Mouse (Mus musculus) midbrain, postnatal 0 days (tissue): ENCODE data around the gene Rps6kb2. TPM values are rescaled to one million over a fixed set of nuclear protein-coding genes. Genes with fewer than 3 reads are reported as not detected.

Experiments
- ATAC-seq: fragments of 200-750 bp; cut with Nextera tagmentation; 2 replicates; pipeline ENCODE4 v1.8.0; 2017; ENCODE audit warnings: moderate number of reproducible peaks, mild to moderate bottlenecking, moderate TSS enrichment, moderate library complexity; ENCODE audit not compliant: low FRiP score
- DNase-seq: peaks from one replicate; pipeline ENCODE4 v3.0.0-alpha.2; 2015; ENCODE audit warnings: low spot score
- H3K27ac ChIP-seq: fragments of 300-500 bp; sonication (generic); 2 replicates; pipeline ENCODE4 v1.5.1; 2014; ENCODE audit warnings: low read depth, mild to moderate bottlenecking, low read length, mixed read lengths
- H3K27me3 ChIP-seq: fragments of 300-500 bp; sonication (generic); 2 replicates; pipeline ENCODE4 v1.6.1; 2014; ENCODE audit warnings: low read length, control low read depth, mixed read lengths; ENCODE audit not compliant: insufficient read depth
- H3K36me3 ChIP-seq: fragments of 300-500 bp; sonication (generic); 2 replicates; pipeline ENCODE4 v1.6.1; 2014; ENCODE audit warnings: low read length, control low read depth, mixed read lengths; ENCODE audit not compliant: insufficient read depth
- H3K4me1 ChIP-seq: fragments of 300-500 bp; sonication (generic); 2 replicates; pipeline ENCODE4 v1.6.1; 2014; ENCODE audit warnings: mild to moderate bottlenecking, control low read depth, antibody characterized with exemption, low read length, mixed read lengths; ENCODE audit not compliant: insufficient read depth
- H3K4me2 ChIP-seq: fragments of 300-500 bp; sonication (generic); 2 replicates; pipeline ENCODE4 v1.6.1; 2014; ENCODE audit warnings: low read depth, mild to moderate bottlenecking, low read length, mixed read lengths; ENCODE audit not compliant: poor library complexity, severe bottlenecking
- H3K4me3 ChIP-seq: fragments of 300-500 bp; sonication (generic); 2 replicates; pipeline ENCODE4 v1.5.1; 2014; ENCODE audit warnings: low read depth, mild to moderate bottlenecking, low read length, moderate library complexity
- H3K9ac ChIP-seq: fragments of 300-500 bp; sonication (generic); replicated peaks from 2 replicates; pipeline ENCODE4 v1.6.1; 2014; ENCODE audit warnings: mild to moderate bottlenecking, low read length, moderate library complexity, mixed read lengths; ENCODE audit not compliant: poor library complexity, severe bottlenecking
- H3K9me3 ChIP-seq: fragments of 300-500 bp; sonication (generic); 2 replicates; pipeline ENCODE4 v1.6.1; 2016; ENCODE audit warnings: low read length, control low read depth
- CTCF ChIP-seq: IDR thresholded peaks from 2 replicates; pipeline ENCODE4 v1.5.1; 2016; ENCODE audit warnings: antibody characterized with exemption, mild to moderate bottlenecking
- WGBS: fragments of 180-500 bp; shearing (Covaris S2); extraction: QIAGEN DNeasy Blood & Tissue Kit; methylation state at CpG from one replicate; pipeline ENCODE4 v1.1.7; 2014; 5-methylcytosine and 5-hydroxymethylcytosine counted together
- polyA plus RNA-seq: library from polyadenylated mRNA; unstranded; fragments of >200 nt; fragmentation: Nextera tagmentation; extraction: Ambion mirVana; gene quantifications from 2 replicates; pipeline ENCODE4 v1.2.1, GENCODE M21; 2015
- total RNA-seq: library from RNA; depleted of rRNA; stranded (reverse); fragments of >200 nt; gene quantifications from 2 replicates; pipeline ENCODE4 v1.2.3, GENCODE M21; 2014

Gene Rps6kb2
- total and polyA plus RNA-seq, 2 experiments from 2014 or later, result 23.5 to 62.8 TPM

DNA sequence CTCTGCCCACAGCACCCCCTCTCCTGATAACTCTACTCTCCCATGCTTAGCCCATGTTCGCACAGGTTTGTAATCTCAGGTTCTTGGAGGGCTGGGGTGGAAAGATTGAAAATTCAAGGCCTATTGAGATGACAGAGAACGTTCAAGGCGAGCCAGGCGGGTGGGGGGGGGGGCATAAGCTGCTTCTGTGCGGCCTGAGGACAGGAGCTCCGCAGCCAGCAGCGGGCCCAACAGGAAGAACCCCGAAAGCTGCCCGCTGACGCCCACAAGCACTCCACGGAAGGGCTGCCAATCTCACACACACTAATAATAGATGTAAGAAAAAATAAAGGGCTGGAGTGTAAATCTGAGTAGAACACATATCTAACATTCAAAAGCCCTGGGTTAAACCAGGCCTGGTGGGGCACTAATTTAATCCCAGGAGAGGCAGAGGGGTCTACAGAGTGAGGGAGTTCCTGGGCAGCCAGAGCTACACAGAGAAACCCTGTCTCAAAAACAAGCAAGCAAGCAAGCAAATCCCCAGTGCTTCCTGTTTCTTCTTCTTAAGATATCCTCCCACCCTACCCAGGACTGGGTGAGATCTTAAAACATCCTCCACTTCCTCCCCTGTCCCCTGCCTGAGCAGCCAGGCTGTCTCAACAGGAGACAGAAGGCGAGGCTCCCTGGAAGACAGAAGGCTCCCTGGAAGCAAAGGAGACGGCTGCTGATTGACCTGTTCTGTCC, 40.6 kb upstream of the Rps6kb2 start:
- Histone ChIP-seq H3K36me3 (peaks cover 6% of the 10 kb centered on the region; the same call in 1 of the 2 replicates), H3K4me2 (no peak overlapping the region), H3K4me3 (no peak overlapping the region), H3K9ac (no peak overlapping the region), H3K27ac (no peak overlapping the region), H3K4me1 (peaks cover 10% of the 10 kb centered on the region), H3K9me3 (no peaks in the 10 kb centered on the region), H3K27me3 (peaks cover 4% of the 10 kb centered on the region; the same call in 1 of the 2 replicates)
- WGBS, result 64% methylated on average over 13 of the region's 13 CpGs
- DNase-seq (no peak), ATAC-seq (no peak)
- no peak for TF ChIP-seq CTCF

DNA sequence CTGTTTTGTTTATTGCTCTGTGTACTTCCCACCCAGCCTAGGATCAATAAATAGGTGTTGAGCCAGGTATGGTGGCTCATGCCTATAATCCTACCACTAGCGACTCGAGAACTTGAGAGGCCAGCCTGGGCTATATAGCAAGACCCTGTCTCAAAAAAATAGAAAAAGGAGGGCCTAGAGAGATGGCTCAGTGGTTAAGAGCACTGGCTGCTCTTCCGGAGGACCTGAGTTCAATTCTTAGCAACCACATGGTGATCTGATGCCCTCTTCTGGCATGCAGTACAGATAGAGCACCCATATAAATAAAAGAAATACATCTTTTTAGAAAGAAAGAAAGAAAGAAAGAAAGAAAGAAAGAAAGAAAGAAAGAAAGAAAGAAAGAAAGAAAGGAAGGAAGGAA, 40.0 kb upstream of the Rps6kb2 start:
- Histone ChIP-seq H3K4me2 (no peak overlapping the region), H3K27ac (no peak overlapping the region), H3K9me3 (no peaks in the 10 kb centered on the region), H3K36me3 (peaks cover 6% of the 10 kb centered on the region; the same call in 1 of the 2 replicates), H3K4me3 (no peak overlapping the region), H3K4me1 (peaks cover 10% of the 10 kb centered on the region), H3K27me3 (peaks cover 4% of the 10 kb centered on the region; the same call in 1 of the 2 replicates), H3K9ac (no peak overlapping the region)
- 65% methylated on average over 3 of the region's 3 CpGs for WGBS
- DNase-seq, result no peak
- 0 out of 2 replicates have a peak, but pooled peaks have one; percentile 16 for TF ChIP-seq CTCF
- ATAC-seq, result no peak

DNA sequence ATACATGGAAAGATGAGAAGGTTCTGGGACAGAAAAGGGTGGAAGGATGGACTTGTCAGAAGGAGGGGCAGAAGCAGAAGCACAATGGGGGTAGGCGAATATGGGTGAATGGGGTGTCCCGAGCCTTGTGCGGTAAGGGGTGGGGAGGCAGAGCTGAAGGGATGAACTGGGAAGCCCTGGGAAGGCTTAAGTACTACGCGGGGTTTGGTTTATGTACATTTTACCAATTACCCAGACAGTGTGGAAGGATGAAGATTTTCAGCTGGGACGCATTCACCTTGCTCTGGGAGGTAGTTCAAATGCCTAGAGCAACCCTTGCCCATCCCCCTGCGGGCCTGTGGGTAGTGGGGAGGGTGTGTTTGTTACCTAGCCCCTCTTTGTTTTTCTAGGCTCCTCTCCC, 39.0 kb upstream of the Rps6kb2 start:
- peak overlapping the region; percentile 62 for H3K9ac ChIP-seq
- H3K4me3 ChIP-seq, result peak overlapping the region; percentile 47
- H3K27me3 ChIP-seq, result peaks cover 4% of the 10 kb centered on the region; the same call in 1 of the 2 replicates
- H3K4me2 ChIP-seq, result peak overlapping the region; percentile 91
- ATAC-seq, result no peak
- 30% methylated on average over 7 of the region's 7 CpGs for WGBS
- H3K36me3 ChIP-seq, result peaks cover 9% of the 10 kb centered on the region
- H3K27ac ChIP-seq, result peak overlapping the region; percentile 51; the same call in 1 of the 2 replicates
- no peak for TF ChIP-seq CTCF
- DNase-seq, result no peak
- H3K4me1 ChIP-seq, result peaks cover 10% of the 10 kb centered on the region
- no peaks in the 10 kb centered on the region for H3K9me3 ChIP-seq

DNA sequence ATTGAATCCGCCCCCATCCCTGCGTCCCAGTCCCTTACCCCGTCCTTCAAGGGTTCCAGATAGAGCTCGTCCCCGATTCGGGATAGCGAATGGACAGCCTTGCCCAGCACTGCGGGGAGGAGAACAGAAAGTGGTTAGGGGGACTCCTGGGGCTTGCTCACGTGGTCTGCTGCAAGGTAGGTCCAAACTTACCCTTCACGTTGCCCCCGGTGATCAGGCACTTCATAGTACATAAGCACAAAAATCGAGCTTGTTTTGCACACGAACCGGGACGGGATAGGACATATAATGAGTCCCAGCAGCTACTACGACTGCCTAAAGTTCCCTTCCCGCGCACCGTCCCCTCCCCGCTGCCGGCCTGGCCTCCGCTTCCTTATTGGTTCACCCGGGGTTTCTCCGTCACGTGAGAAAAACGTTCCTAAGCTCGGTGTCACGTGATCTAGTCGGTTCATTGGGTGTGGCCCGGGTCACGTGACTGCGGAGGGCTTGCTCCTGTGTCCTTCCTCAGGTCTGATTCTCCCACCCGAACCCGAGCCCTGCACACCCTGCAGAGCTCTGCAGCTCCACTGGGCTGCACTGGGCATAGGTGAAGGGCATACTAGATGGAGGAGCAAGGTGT, 38.2 kb upstream of the Rps6kb2 start, which contains the start of gene Rad9a:
Rad9a (minus strand) TSS at position 372 of the 619 bp plus-strand sequence.
- peak within 1 kb of the TSS; percentile 51 for H3K27ac ChIP-seq
- WGBS, result under 1% methylated on average over 34 of the region's 34 CpGs

GRCm38 (mm10) chr19:4197180-4197579, 34.0 kb upstream of the Rps6kb2 start:
- H3K9me3 ChIP-seq, result no peaks in the 10 kb centered on the region
- H3K4me3 ChIP-seq, result no peak overlapping the region
- peaks cover 42% of the 10 kb centered on the region for H3K36me3 ChIP-seq
- no peaks in the 10 kb centered on the region for H3K27me3 ChIP-seq
- H3K9ac ChIP-seq, result no peak overlapping the region
- DNase-seq (no peak), ATAC-seq (no peak)
- H3K4me2 ChIP-seq, result no peak overlapping the region
- peaks cover 17% of the 10 kb centered on the region for H3K4me1 ChIP-seq
- H3K27ac ChIP-seq, result no peak overlapping the region
- 67% methylated on average over 3 of the region's 3 CpGs for WGBS
- TF ChIP-seq CTCF, result no peak

More for the DNA sequence above, 38.2 kb upstream of the Rps6kb2 start, which contains the start of gene Rad9a:
- H3K4me3 ChIP-seq, result peak within 1 kb of the TSS; percentile 47
- ATAC-seq, result peak; percentile 82
- peaks cover 17% of the 10 kb centered on the region for H3K36me3 ChIP-seq
- peaks cover 4% of the 10 kb centered on the region; the same call in 1 of the 2 replicates for H3K27me3 ChIP-seq
- peaks cover 10% of the 10 kb centered on the region for H3K4me1 ChIP-seq
- peak; percentile 98 for DNase-seq
- no peaks in the 10 kb centered on the region for H3K9me3 ChIP-seq
- peak; percentile 3; the same call in 1 of the 2 replicates for TF ChIP-seq CTCF
- peak within 1 kb of the TSS; percentile 62 for H3K9ac ChIP-seq
- peak within 1 kb of the TSS; percentile 91 for H3K4me2 ChIP-seq

DNA sequence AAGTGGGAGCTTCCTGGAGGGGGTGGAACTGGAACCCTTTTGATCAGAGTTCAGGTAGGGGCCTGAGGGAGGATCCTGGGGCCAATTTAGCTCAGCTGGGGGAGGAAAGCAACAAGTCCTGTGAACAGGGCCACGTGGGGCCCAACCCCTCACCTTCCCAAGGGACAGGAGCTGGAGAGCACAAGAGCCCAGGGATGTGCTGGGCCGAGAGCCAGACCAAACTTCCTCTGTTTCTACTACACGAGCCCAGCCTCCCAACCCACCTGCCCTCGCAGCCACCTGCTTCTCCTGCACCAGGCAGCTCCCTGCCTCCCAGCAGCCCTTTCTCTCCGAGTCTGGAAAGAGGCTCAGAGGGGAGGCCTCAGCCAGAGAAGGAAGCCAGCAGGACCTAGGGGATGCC, 33.4 kb upstream of the Rps6kb2 start:
- DNase-seq (no peak), ATAC-seq (no peak)
- no peak overlapping the region for H3K4me2 ChIP-seq
- H3K27me3 ChIP-seq, result no peaks in the 10 kb centered on the region
- no peak overlapping the region for H3K9ac ChIP-seq
- no peaks in the 10 kb centered on the region for H3K9me3 ChIP-seq
- H3K4me3 ChIP-seq, result no peak overlapping the region
- H3K27ac ChIP-seq, result no peak overlapping the region
- no peak for TF ChIP-seq CTCF
- WGBS, result 60% methylated on average over 5 of the region's 5 CpGs
- H3K36me3 ChIP-seq, result peaks cover 42% of the 10 kb centered on the region
- H3K4me1 ChIP-seq, result peaks cover 17% of the 10 kb centered on the region
